Mouse (Mus musculus): Measurements from ENCODE around the gene Tex21. TPM values are rescaled to one million over a fixed set of nuclear protein-coding genes. Genes with fewer than 3 reads are reported as not detected.

Gene Tex21
- polyA plus RNA-seq, 1 experiment from 2014 or later = not detected

DNA sequence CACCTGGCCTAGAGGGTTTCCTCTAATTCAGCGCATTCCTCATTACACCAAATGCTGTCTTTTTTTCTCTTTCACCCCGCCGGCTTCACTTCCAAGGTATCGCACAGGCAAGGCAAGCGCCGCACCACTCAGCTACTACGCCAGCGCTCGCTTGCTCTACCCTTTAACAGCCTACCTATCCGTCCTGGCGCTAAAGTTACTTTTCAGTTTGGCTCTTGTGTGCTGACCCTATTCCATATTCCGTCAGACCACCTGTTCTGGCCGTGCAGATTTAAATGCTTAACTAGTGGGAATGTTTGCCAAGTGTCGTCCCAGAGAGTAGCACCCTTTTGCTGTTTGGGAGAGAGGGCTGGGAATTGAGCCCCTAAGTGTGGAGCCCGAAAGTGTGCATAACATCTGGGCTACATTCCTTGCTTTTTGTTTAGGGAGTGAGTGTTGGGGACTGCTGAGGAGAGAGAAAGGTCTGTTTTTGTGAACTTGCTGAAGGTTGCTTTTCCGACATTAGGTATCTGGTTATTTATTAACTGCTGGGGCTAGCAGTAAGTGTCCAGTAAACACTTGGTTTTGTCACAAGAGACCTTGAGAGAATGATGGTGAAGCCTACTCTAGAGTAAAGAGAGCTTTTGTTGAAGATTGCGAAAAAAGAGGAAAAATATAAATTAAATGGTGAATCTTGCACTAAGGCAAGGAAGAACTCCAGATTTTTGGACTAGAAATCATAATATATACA, 9.7 kb upstream of the Tex21 start:
- H3K4me1 ChIP-seq = peaks cover 18% of the 10 kb centered on the region
- no peaks in the 10 kb centered on the region for H3K36me3 ChIP-seq
- H3K9me3 ChIP-seq = no peaks in the 10 kb centered on the region
- peak overlapping the region; percentile 73 for H3K4me3 ChIP-seq (replicated peaks)
- peak overlapping the region; percentile 87 for H3K27ac ChIP-seq
- H3K9ac ChIP-seq = peak overlapping the region; percentile 57; the same call in 1 of the 2 replicates
- no peaks in the 10 kb centered on the region for H3K27me3 ChIP-seq (replicated peaks)
- H3K4me2 ChIP-seq = peak overlapping the region; percentile 97
- 6% methylated on average over 17 of the region's 17 CpGs for WGBS
- ATAC-seq (ENCODE audit: insufficient read depth, low FRiP score, low read depth) = no peak

GRCm38 (mm10) chr12:76255499-76255875, 8.9 kb upstream of the Tex21 start:
- H3K4me2 ChIP-seq = peak overlapping the region; percentile 97
- peak overlapping the region; percentile 87 for H3K27ac ChIP-seq
- peak overlapping the region; percentile 57 for H3K9ac ChIP-seq
- WGBS = 1% methylated on average over 11 of the region's 11 CpGs
- no peaks in the 10 kb centered on the region for H3K27me3 ChIP-seq (replicated peaks)
- peaks cover 18% of the 10 kb centered on the region for H3K4me1 ChIP-seq
- no peaks in the 10 kb centered on the region for H3K9me3 ChIP-seq
- peak; percentile 13; the same call in 1 of the 2 replicates for ATAC-seq (ENCODE audit: insufficient read depth, low FRiP score, low read depth)
- H3K36me3 ChIP-seq = no peaks in the 10 kb centered on the region
- peak overlapping the region; percentile 73 for H3K4me3 ChIP-seq (replicated peaks)

DNA sequence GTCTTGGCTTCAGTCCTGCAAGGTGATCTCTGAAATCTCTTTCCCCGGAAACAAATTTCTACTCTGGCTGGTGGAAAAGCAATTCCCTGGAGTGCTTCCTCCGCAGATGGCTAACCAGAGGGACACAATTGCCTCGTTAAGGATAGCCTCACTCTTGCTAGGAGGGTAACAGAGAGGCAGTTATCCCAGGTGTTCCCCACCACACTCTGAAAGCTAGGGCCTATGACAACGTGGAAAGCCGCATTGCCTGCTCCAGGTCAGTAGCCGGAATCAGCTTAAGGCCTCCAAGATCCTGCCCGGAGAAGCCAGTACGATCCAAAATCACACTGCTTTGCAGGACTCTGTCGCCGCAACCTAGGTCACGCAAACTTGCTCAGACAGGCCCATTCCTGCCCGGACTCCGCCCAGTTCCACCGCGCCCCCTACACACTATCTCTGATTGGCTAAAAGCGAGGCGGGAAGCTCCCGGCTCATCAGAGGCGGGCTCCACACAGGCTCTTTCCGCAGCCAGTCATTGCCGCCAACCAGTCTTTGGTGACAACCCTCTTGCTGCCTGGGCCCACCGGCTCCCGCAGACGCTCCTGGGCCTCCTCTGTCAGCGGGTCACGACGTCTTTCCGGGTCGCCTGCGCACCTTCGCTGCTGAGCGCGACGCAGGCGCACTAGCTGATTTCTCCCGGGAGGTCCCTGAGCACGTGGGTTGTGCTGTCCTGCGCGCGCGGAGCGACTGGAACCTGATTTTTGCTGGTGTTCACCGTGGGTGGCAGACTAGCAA, 8.4 kb upstream of the Tex21 start, which contains the start of gene Mthfd1:
Gene Mthfd1, plus strand, starts transcription at position 574 of the 774 bp plus-strand sequence.
- peaks cover 18% of the 10 kb centered on the region for H3K4me1 ChIP-seq
- H3K9me3 ChIP-seq = no peaks in the 10 kb centered on the region
- H3K36me3 ChIP-seq = no peaks in the 10 kb centered on the region
- H3K27me3 ChIP-seq (replicated peaks) = no peaks in the 10 kb centered on the region
- H3K27ac ChIP-seq = peak within 1 kb of the TSS; percentile 87
- H3K9ac ChIP-seq = peak within 1 kb of the TSS; percentile 57
- H3K4me2 ChIP-seq = peak within 1 kb of the TSS; percentile 97
- H3K4me3 ChIP-seq (replicated peaks) = peak within 1 kb of the TSS; percentile 73
- peak; percentile 99 for ATAC-seq (ENCODE audit: insufficient read depth, low FRiP score, low read depth)
- 1% methylated on average over 43 of the region's 43 CpGs for WGBS

- H3K4me3 ChIP-seq (replicated peaks) = no peak overlapping the region
- H3K4me2 ChIP-seq = no peak overlapping the region
- ATAC-seq (ENCODE audit: insufficient read depth, low FRiP score, low read depth) = no peak
- H3K4me1 ChIP-seq = peaks cover 18% of the 10 kb centered on the region
- H3K27ac ChIP-seq = no peak overlapping the region
- H3K36me3 ChIP-seq = no peaks in the 10 kb centered on the region
- no peaks in the 10 kb centered on the region for H3K9me3 ChIP-seq
- 78% methylated on average over 8 of the region's 8 CpGs for WGBS
- no peaks in the 10 kb centered on the region for H3K27me3 ChIP-seq (replicated peaks)
- no peak overlapping the region for H3K9ac ChIP-seq
These were observed 7.4 kb upstream of the Tex21 start for GRCm38 (mm10) chr12:76253991-76254390.

DNA sequence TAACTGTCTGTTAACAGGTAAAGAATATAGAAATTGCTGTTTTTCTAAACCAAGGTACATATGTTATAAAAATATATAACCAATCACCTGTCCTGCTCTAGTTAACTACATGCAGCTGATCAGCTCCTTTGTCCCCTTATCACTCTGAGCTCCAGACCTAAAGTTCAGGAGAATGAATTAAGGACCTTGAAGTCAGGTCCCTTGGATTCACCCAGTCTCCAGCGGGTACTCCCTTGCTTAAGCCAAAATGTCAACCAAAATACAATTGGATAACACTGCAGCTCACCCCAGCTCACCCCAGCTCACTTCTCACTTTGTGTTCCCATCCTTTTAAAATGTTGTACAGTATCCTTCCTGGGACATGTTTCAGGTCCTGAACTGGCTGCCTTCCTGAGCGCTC, 7.0 kb upstream of the Tex21 start:
- no peak for ATAC-seq (ENCODE audit: insufficient read depth, low FRiP score, low read depth)
- Histone ChIP-seq H3K27ac (no peak overlapping the region), H3K4me3 (replicated peaks) (no peak overlapping the region), H3K4me2 (no peak overlapping the region), H3K4me1 (peaks cover 18% of the 10 kb centered on the region), H3K9ac (no peak overlapping the region), H3K36me3 (no peaks in the 10 kb centered on the region), H3K9me3 (no peaks in the 10 kb centered on the region), H3K27me3 (replicated peaks) (no peaks in the 10 kb centered on the region)
- WGBS = 82% methylated on average over 2 of the region's 2 CpGs

GRCm38 (mm10) chr12:76253090-76253489, 6.5 kb upstream of the Tex21 start:
- Histone ChIP-seq H3K4me2 (no peak overlapping the region), H3K36me3 (no peaks in the 10 kb centered on the region), H3K9me3 (no peaks in the 10 kb centered on the region), H3K4me1 (peaks cover 18% of the 10 kb centered on the region), H3K4me3 (replicated peaks) (no peak overlapping the region), H3K9ac (no peak overlapping the region), H3K27me3 (replicated peaks) (no peaks in the 10 kb centered on the region), H3K27ac (no peak overlapping the region)
- no peak for ATAC-seq (ENCODE audit: insufficient read depth, low FRiP score, low read depth)
- 58% methylated on average over 1 of the region's 1 CpGs for WGBS

DNA sequence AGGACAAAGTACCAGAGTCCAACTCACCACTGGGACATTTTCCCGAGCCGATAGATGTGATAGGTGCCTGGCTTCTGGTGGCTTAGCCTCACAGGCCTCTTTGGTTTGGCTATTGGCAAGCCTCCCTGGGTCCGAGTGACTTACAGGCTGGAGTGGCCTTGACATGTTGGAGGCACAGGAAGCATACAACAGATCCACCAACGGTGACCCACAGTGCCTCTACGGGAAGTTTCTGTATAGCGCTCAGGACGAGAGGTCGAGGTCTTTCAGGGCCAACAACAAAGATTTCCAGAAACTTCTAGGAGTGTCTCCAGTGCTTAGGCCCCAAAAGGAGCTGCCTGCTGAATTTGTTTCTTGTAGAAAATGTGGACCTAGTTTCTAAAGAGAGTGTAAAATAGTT, 1.6 kb downstream of the Tex21 start:
- no peak for ATAC-seq (ENCODE audit: insufficient read depth, low FRiP score, low read depth)
- Histone ChIP-seq H3K9ac (no peak overlapping the region), H3K4me1 (no peaks in the 10 kb centered on the region), H3K36me3 (no peaks in the 10 kb centered on the region), H3K4me2 (no peak overlapping the region), H3K4me3 (replicated peaks) (no peak overlapping the region), H3K27ac (no peak overlapping the region), H3K27me3 (replicated peaks) (no peaks in the 10 kb centered on the region), H3K9me3 (no peaks in the 10 kb centered on the region)
- WGBS = 82% methylated on average over 8 of the region's 8 CpGs

DNA sequence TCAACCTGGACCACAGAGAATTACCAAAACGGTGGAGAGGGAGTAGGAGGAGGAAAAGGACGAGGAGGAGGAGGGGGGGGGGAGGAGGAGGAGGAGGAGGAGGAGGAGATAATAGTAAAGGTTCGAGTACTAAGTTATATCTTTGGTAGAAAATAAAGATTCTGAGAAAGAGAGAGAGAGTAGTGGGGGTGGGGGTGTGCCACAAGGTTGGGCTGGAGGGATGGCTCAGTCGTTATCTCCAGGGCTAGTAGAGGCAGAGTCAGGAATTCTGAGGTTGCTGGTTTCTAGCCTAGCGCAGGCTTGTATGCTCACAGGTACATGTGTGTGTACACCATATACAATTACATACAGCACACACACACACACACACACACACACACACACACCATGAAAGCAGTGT, 4.7 kb downstream of the Tex21 start:
- H3K4me1 ChIP-seq = no peaks in the 10 kb centered on the region

GRCm38 (mm10) chr12:76241084-76241483, 5.5 kb downstream of the Tex21 start:
- no peak; the same call in 1 of the 2 replicates for ATAC-seq (ENCODE audit: insufficient read depth, low FRiP score, low read depth)
- WGBS = 68% methylated on average over 3 of the region's 3 CpGs
- no peaks in the 10 kb centered on the region for H3K27me3 ChIP-seq (replicated peaks)

More for the DNA sequence above, 4.7 kb downstream of the Tex21 start:
- 42% methylated on average over 5 of the region's 5 CpGs for WGBS
- H3K9ac ChIP-seq = no peak overlapping the region
- H3K27ac ChIP-seq = no peak overlapping the region
- ATAC-seq (ENCODE audit: insufficient read depth, low FRiP score, low read depth) = no peak
- no peak overlapping the region for H3K4me2 ChIP-seq
- no peak overlapping the region for H3K4me3 ChIP-seq (replicated peaks)
- H3K9me3 ChIP-seq = no peaks in the 10 kb centered on the region
- H3K27me3 ChIP-seq (replicated peaks) = no peaks in the 10 kb centered on the region
- H3K36me3 ChIP-seq = no peaks in the 10 kb centered on the region

DNA sequence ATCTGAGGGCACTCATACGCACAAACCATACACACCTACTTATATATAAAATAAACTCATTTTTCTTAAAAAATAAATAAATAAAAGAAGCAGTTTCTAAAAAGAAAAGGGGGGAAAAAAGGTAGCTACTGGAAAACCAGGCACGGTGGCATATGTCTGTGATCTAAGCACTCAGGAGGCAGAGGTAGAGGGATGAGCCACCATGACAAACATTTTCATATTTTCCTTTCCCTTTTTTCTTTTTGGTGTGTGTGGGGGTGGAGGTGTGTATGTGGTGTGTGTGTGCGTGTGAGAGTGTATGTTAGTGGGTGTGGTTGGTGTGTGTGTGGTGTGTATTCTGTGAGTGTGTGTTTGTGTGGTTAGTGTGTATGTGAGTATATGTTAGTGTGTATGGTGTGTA, 5.9 kb downstream of the Tex21 start:
- Histone ChIP-seq H3K9me3 (no peaks in the 10 kb centered on the region), H3K4me3 (replicated peaks) (no peak overlapping the region), H3K36me3 (no peaks in the 10 kb centered on the region), H3K27me3 (replicated peaks) (no peaks in the 10 kb centered on the region), H3K4me1 (no peaks in the 10 kb centered on the region), H3K9ac (no peak overlapping the region), H3K4me2 (no peak overlapping the region), H3K27ac (no peak overlapping the region)
- 79% methylated on average over 3 of the region's 3 CpGs for WGBS
- no peak for ATAC-seq (ENCODE audit: insufficient read depth, low FRiP score, low read depth)

More at GRCm38 (mm10) chr12:76241084-76241483, 5.5 kb downstream of the Tex21 start:
- no peak overlapping the region for H3K27ac ChIP-seq
- H3K9ac ChIP-seq = no peak overlapping the region
- H3K4me2 ChIP-seq = no peak overlapping the region
- H3K4me1 ChIP-seq = no peaks in the 10 kb centered on the region
- H3K9me3 ChIP-seq = no peaks in the 10 kb centered on the region
- H3K36me3 ChIP-seq = no peaks in the 10 kb centered on the region
- no peak overlapping the region for H3K4me3 ChIP-seq (replicated peaks)

GRCm38 (mm10) chr12:76239839-76240571, 6.5 kb downstream of the Tex21 start:
- Histone ChIP-seq H3K27ac (no peak overlapping the region), H3K9me3 (no peaks in the 10 kb centered on the region), H3K27me3 (replicated peaks) (no peaks in the 10 kb centered on the region), H3K36me3 (no peaks in the 10 kb centered on the region), H3K9ac (no peak overlapping the region), H3K4me2 (no peak overlapping the region), H3K4me1 (no peaks in the 10 kb centered on the region), H3K4me3 (replicated peaks) (no peak overlapping the region)
- WGBS = 54% methylated on average over 7 of the region's 7 CpGs
- no peak for ATAC-seq (ENCODE audit: insufficient read depth, low FRiP score, low read depth)
